Mouse (Mus musculus): ENCODE data around the gene Ednrb. TPM values are rescaled to one million over a fixed set of nuclear protein-coding genes. Genes with fewer than 3 reads are reported as not detected.
"Not testable (repeated sequence)": the region's sequence is repeated elsewhere in the genome, so short reads cannot be mapped to it uniquely, and the experiment has no call there.

The Ednrb gene
- total RNA-seq, 2 experiments from 2014 or later = 15.4 to 19.0 TPM

GRCm38 (mm10) chr14:103831007-103831406, 13.2 kb downstream of the Ednrb start:
- intact Hi-C loops (cut with DNase I; ENCODE audit: low total_unique reads) = loop anchor here (10.0 kb wide), 1 partner anchor 56 kb away; no protein-coding TSS in a partner anchor
- DNase-seq = no peak

- DNase-seq = no peak
- intact Hi-C loops (cut with DNase I; ENCODE audit: low total_unique reads) = no loop called here
Measured at GRCm38 (mm10) chr14:103826343-103826742, 17.9 kb downstream of the Ednrb start.

GRCm38 (mm10) chr14:103825934-103826333, 18.3 kb downstream of the Ednrb start:
- intact Hi-C loops (cut with DNase I; ENCODE audit: low total_unique reads) = no loop called here
- DNase-seq = no peak

GRCm38 (mm10) chr14:103823501-103823900, 20.7 kb downstream of the Ednrb start:
- DNase-seq = no peak
- intact Hi-C loops (cut with DNase I; ENCODE audit: low total_unique reads) = no loop called here

GRCm38 (mm10) chr14:103822590-103822989, 21.6 kb downstream of the Ednrb start:
- DNase-seq = no peak
- intact Hi-C loops (cut with DNase I; ENCODE audit: low total_unique reads) = no loop called here

GRCm38 (mm10) chr14:103816637-103817308, 27.4 kb downstream of the Ednrb start:
- no peak for DNase-seq
- intact Hi-C loops (cut with DNase I; ENCODE audit: low total_unique reads) = no loop called here

GRCm38 (mm10) chr14:103815542-103815941, 28.7 kb downstream of the Ednrb start:
- peak; percentile 41 for DNase-seq
- intact Hi-C loops (cut with DNase I; ENCODE audit: low total_unique reads) = no loop called here

- intact Hi-C loops (cut with DNase I; ENCODE audit: low total_unique reads) = no loop called here
- DNase-seq = no peak
Measured at GRCm38 (mm10) chr14:103814015-103814691, 30.0 kb downstream of the Ednrb start.

- intact Hi-C loops (cut with DNase I; ENCODE audit: low total_unique reads) = no loop called here
- DNase-seq = no peak
Measured at GRCm38 (mm10) chr14:103813246-103813645, 31.0 kb downstream of the Ednrb start.

GRCm38 (mm10) chr14:103811291-103811690, 32.9 kb downstream of the Ednrb start:
- intact Hi-C loops (cut with DNase I; ENCODE audit: low total_unique reads) = no loop called here

GRCm38 (mm10) chr14:103803907-103804659, 40.1 kb downstream of the Ednrb start:
- intact Hi-C loops (cut with DNase I; ENCODE audit: low total_unique reads) = no loop called here
- no peak for DNase-seq

More at GRCm38 (mm10) chr14:103811291-103811690, 32.9 kb downstream of the Ednrb start:
- DNase-seq = no peak

GRCm38 (mm10) chr14:103797123-103797522, 47.1 kb downstream of the Ednrb start:
- intact Hi-C loops (cut with DNase I; ENCODE audit: low total_unique reads) = no loop called here
- DNase-seq = no peak

- DNase-seq = no peak
- intact Hi-C loops (cut with DNase I; ENCODE audit: low total_unique reads) = no loop called here
Measured at GRCm38 (mm10) chr14:103795591-103795990, 48.6 kb downstream of the Ednrb start.

- intact Hi-C loops (cut with DNase I; ENCODE audit: low total_unique reads) = no loop called here
- no peak for DNase-seq
Measured at GRCm38 (mm10) chr14:103793409-103793808, 50.8 kb downstream of the Ednrb start.

GRCm38 (mm10) chr14:103792726-103793125, 51.5 kb downstream of the Ednrb start:
- no peak for DNase-seq
- intact Hi-C loops (cut with DNase I; ENCODE audit: low total_unique reads) = no loop called here

- intact Hi-C loops (cut with DNase I; ENCODE audit: low total_unique reads) = no loop called here
- no peak for DNase-seq
Measured at GRCm38 (mm10) chr14:103787547-103787946, 56.7 kb downstream of the Ednrb start.

- DNase-seq = no peak
- intact Hi-C loops (cut with DNase I; ENCODE audit: low total_unique reads) = no loop called here
Measured at GRCm38 (mm10) chr14:103785096-103785965, 58.9 kb downstream of the Ednrb start.

GRCm38 (mm10) chr14:103780336-103780735, 63.9 kb downstream of the Ednrb start:
- DNase-seq; intact Hi-C loops (cut with DNase I; ENCODE audit: low total_unique reads): not testable (repeated sequence)

GRCm38 (mm10) chr14:103779276-103779675, 64.9 kb downstream of the Ednrb start:
- DNase-seq = no peak
- intact Hi-C loops (cut with DNase I; ENCODE audit: low total_unique reads) = loop anchor here (10.0 kb wide), 1 partner anchor 56 kb away; no protein-coding TSS in a partner anchor

Data from gastrocnemius, postnatal 14 days (tissue).